Mouse (Mus musculus): Measurements from ENCODE around the gene Calr. TPM values are rescaled to one million over a fixed set of nuclear protein-coding genes. Genes with fewer than 3 reads are reported as not detected.

Gene Calr
- 100 to 1,000 TPM; 585 to 801 TPM for polyA plus RNA-seq (2012; fragmentation: generic; extraction: Trizol)

DNA sequence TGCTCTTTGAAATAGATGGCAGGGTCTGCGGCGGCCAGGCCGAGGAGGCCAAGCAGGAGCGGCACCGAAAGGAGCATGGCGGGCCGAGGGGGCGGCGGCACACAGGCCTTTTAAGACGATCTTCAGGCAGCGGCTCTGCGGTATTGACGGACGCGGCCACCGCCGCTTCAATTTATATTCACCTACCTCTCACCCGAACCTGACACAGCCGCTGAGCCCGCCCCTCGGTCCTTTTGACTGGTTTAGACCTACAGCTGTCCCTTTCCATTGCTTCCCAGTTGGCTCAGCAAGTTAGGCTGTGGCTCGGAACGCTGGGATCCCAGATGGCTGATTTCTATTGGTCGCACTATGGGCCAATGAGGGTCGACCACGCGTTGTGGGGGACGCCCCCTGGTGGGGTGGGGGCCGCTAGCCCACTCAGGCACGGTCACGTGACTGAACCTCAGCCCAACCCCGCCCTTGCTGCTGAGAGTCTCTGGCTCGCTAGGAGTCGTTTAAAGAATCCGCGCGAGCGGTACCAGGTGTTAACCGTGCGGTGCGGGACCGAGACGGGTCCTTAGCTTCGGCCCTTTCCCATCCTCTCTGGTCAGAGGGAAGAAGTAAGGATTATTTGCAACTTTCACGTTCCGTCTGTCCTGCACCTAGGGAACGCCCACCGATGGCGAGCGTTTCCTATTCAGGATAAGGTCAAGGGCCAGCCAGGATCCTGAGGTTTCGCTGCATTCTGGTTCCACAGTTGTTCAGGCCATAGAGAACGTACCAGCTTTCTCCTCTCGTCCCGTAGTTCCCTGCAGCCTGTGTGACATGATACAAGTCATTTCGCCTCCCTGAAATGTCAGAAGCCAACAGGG is at the start of gene Calr:
Calr (minus strand) TSS at position 213 of the 851 bp plus-strand sequence.

DNA sequence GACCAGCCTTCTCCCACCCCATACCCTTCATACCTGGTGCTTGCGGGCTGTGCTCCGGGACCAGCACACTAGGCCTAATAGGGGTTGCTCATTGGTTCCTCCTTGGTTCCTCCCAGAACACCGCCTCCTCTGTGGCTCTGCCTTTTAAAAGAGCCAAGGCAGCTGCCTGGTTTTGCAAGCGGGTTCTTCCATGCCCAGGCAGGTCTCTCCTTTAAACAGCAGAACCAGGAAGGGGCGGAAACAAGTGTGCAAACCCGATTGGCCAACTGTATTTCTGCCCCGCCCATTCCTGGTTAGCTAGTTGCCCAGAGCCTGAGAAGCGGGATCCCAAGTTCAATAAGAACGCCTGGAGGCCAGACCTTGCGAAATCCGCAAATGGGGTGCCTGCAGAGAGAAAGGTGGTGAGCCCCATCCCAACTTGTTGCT is 47.0 kb upstream of the Calr start, which contains the start of gene Gcdh:
Gcdh (minus strand) TSS at position 213 of the 426 bp plus-strand sequence.

DNA sequence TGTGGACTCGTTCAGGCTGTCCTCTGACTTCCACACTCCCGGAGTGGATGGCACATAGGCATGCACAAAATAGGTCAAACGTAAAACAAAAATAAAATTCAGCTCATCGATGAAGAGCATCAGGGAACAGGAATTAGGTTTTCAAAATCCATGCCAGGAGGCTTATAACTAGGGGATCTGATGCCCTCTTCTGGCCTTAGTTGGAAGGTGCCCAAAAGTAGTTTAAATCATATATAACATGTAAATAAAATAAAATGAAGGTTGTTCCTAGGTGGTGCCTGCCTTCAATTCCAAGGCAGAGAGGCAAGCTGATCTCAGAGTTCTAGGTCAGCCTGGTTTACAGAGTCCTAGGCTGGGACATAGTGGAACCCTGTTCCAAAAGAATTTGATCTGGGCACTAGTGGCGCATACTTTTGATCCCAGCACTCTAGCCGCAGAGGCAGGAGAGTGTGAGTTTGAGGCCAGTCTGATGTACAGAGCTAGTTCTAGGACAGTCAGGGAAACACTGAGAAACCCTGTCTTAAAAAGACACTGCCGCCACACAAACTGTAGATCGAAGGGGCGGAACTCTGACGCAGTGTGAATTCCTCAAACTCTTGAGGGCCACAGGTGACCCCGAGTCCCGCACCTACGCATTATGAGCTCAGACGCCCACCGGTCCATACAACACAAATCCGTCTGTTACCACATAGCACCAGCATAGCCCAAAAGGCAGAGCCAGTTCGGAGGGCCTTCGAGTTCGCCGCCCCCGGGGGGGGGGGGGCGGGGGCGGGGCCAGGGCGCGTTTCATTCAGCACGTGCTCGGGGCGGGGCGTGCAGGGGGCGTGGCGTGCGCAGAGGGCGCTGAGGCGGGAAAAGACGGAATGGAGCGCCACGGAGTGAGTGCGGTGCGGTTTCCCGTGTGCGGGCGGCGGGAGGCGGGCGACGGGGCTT is 24.9 kb upstream of the Calr start, which contains the start of gene Syce2:
Syce2 (plus strand) TSS at position 736 of the 933 bp plus-strand sequence.

DNA sequence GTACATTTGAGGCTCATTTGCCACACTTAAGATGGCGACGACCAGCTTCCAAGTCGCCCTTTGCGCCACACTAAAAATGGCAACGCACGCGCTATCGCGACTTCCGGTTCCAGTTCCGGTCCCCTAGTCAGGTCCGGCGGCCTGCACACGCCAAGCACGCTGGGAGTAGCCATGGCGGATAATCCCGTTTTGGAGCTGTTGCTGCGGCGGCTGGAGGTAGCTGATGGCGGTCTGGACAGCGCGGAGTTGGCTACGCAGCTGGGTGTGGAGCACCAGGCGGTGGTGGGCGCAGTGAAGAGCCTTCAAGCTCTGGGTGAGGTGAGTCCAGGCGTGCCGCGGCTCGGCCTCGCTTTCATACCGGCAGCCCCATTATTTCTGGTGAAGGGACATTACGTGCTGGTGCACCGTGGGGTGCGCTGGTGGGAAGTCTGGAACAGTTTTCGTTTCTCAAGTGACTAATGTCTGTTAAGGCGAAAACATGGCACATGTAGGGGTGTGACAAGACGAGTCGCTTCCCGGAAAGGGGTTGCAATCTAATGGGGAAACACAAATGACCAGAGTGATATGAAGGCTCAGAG is 10.2 kb upstream of the Calr start, which contains the start of gene Farsa:
Farsa (plus strand) TSS at position 126 of the 578 bp plus-strand sequence.

DNA sequence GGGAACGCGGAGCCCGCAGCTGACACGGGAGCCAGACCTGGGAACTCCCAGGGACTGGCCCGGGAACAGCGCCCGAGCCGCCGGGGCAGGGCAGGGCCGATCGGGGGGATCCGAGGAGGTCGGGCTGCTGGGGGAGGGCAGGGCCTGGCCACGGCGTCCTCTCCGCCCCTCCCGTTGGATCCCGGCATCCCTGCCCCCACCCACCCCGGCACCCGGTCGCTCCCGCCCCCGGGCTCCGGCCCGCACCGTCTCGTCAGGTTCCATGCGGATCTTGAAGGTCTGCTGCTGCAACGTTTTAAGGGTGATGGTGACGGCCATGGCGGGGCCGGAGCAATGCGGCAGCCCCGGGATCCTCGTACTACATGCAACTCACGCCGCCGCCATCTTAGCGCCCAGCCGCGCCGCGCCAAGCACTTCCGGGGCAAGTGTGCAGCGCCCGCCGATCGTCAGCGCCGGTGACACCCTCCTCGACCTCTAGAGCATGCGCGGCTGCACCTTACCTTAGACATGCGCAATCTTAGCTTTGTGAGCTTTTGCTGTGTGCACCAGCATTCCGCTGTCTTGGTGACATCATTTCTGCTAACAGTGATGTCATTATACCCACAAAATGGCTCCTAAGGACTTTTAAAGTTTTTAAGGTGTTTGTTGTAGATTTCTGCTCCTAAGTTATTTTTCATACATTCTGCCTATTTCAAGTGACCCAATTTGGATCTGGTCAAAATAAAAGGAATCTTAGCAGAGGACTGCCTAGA is 6.3 kb downstream of the Calr start, which contains the start of gene Rad23a:
Rad23a (minus strand) TSS at position 418 of the 752 bp plus-strand sequence.

DNA sequence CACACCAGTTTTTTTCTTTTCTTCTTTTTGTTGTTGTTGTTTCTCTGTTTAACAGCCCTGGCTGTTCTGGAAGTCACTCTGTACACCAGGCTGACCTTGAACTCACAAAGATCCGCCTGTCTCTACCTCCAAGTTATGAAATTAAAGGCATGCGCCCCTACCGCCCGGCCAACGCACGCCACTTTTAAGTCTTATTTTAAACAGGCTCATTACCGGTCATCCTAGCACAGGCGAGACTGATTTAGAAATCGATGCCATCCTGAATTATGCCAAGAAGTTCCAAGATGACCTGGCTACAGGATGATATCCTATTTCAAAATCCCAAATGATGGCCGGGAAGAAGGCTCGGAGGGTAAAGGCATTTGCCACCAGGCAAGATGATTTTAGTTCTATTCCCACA is 15.2 kb downstream of the Calr start, which contains the start of gene Gadd45gip1:
Gadd45gip1 (plus strand) TSS at position 33 of the 400 bp plus-strand sequence.

DNA sequence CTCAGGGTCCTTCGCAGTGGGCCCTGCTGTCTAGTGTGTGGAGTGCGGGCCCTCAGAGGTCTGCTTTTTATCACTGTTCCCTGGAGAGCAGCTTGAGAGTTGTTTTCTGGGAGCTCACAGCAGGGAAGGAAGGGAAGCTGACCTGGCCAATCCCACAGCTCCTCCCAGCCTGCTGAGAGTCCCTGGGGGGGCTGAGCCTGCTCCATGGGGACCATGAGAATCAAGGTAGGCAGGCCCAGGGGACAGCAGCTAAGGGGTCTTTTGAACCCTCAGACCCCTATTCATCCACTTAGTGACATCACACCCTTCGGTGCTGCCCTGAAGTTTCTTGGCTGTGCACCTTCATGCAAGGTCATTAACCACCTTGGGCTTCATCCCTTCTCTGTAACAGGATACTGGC is 24.0 kb downstream of the Calr start, which contains the start of gene Dand5:
Dand5 (minus strand) TSS at position 101 of the 400 bp plus-strand sequence.

DNA sequence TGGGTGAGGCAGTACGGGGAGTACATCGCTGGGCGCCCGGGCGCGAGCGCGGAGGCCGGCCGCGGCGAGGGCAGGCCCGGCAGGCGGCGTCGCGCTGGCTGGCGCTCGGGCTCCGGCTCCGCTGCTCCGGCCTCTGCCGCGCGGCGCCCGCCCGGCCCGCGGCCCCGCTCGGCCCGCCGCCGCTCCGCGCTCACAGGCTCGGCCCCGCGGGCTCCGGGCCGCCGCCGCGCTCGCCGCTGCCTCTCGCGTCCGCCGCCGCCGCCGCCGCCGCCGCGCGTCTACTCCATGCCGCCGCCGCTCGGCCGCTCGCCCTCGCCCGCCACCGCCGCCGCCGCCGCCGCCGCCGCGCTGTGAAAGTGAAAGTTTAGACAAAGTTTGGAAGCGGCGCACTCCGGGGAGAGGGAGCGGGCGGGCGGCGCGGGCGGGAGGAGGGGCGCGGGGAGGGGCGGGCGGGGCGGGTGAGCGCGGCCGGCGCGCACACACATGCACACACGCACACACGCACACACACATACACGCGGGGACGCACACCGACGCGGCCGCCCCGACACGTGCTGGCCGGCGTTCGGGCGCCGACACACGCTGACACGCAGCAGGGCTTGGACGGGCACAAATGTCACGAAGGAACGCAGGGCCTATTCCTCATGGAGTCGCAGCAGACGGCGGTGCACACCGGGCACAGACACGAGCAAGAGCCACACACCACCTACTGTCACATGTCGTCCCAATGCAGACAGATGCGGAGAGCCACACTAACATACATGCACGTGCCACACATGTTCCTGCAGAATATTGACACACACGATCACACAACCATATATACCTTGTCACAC is 46.5 kb downstream of the Calr start, which contains the start of gene Nfix:
Nfix (minus strand) TSS at position 346 of the 833 bp plus-strand sequence.

Other genes with a start within 250 kb of the Calr start
- 10 to 100 TPM; 26.1 to 45.3 TPM for gene Ier2, start 184.1 kb downstream of the Calr start, polyA plus RNA-seq (2012; fragmentation: generic; extraction: Trizol)
- 100 to 1,000 TPM; 113 to 128 TPM for gene Trmt1, start 160.6 kb downstream of the Calr start, polyA plus RNA-seq (2012; fragmentation: generic; extraction: Trizol)
- 10 to 100 TPM; 66.1 to 75.9 TPM for gene Nacc1, start 159.1 kb downstream of the Calr start, polyA plus RNA-seq (2012; fragmentation: generic; extraction: Trizol)
- under 1 TPM; 0.04 to 0.48 TPM for gene Lyl1, start 145.5 kb downstream of the Calr start, polyA plus RNA-seq (2012; fragmentation: generic; extraction: Trizol)
- gene G430095P16Rik, start 123.9 kb downstream of the Calr start, polyA plus RNA-seq (2012; fragmentation: generic; extraction: Trizol) = 10 to 100 TPM in 1 of 2 experiments, 1 to 10 TPM in 1; 8.1 to 10.0 TPM
- 100 to 1,000 TPM in 1 of 2 experiments, 10 to 100 TPM in 1; 92.3 to 315 TPM for gene Nfix, start 46.6 kb downstream of the Calr start, polyA plus RNA-seq (2012; fragmentation: generic; extraction: Trizol)
- 10 to 100 TPM in 1 of 2 experiments, 1 to 10 TPM in 1; 2.8 to 12.6 TPM for gene Dand5, start 24.1 kb downstream of the Calr start, polyA plus RNA-seq (2012; fragmentation: generic; extraction: Trizol)
- 10 to 100 TPM; 31.0 to 75.6 TPM for gene Gadd45gip1, start 15.4 kb downstream of the Calr start, polyA plus RNA-seq (2012; fragmentation: generic; extraction: Trizol)
- gene Rad23a, start 6.3 kb downstream of the Calr start, polyA plus RNA-seq (2012; fragmentation: generic; extraction: Trizol) = 10 to 100 TPM; 61.5 to 69.9 TPM
- 100 to 1,000 TPM in 1 of 2 experiments, 10 to 100 TPM in 1; 76.6 to 106 TPM for gene Farsa, start 10.1 kb upstream of the Calr start, polyA plus RNA-seq (2012; fragmentation: generic; extraction: Trizol)
- gene Syce2, start 25.2 kb upstream of the Calr start, polyA plus RNA-seq (2012; fragmentation: generic; extraction: Trizol) = 1 to 10 TPM in 1 of 2 experiments, under 1 TPM in 1; 0.08 to 3.1 TPM
- 10 to 100 TPM in 1 of 2 experiments, 1 to 10 TPM in 1; 4.6 to 16.7 TPM for gene Gcdh, start 47.0 kb upstream of the Calr start, polyA plus RNA-seq (2012; fragmentation: generic; extraction: Trizol)
- gene Klf1, start 55.0 kb upstream of the Calr start, polyA plus RNA-seq (2012; fragmentation: generic; extraction: Trizol) = under 1 TPM; 0.08 to 0.27 TPM
- gene Dnase2a, start 61.6 kb upstream of the Calr start, polyA plus RNA-seq (2012; fragmentation: generic; extraction: Trizol) = 10 to 100 TPM; 11.5 to 17.3 TPM
- under 1 TPM in 1 of 2 experiments, not detected in 1; 0.06 TPM for gene Mast1, start 90.4 kb upstream of the Calr start, polyA plus RNA-seq (2012; fragmentation: generic; extraction: Trizol)
- under 1 TPM in 1 of 2 experiments, not detected in 1; 0.05 TPM for gene Rtbdn, start 100.1 kb upstream of the Calr start, polyA plus RNA-seq (2012; fragmentation: generic; extraction: Trizol)
- not detected for gene Gm49661, start 122.5 kb upstream of the Calr start, polyA plus RNA-seq (2012; fragmentation: generic; extraction: Trizol)
- gene Prdx2, start 122.7 kb upstream of the Calr start, polyA plus RNA-seq (2012; fragmentation: generic; extraction: Trizol) = 100 to 1,000 TPM; 723 to 905 TPM
- 100 to 1,000 TPM in 1 of 2 experiments, 10 to 100 TPM in 1; 85.1 to 248 TPM for gene Rnaseh2a, start 122.8 kb upstream of the Calr start, polyA plus RNA-seq (2012; fragmentation: generic; extraction: Trizol)
- 10 to 100 TPM; 27.0 to 43.6 TPM for gene Junb, start 131.8 kb upstream of the Calr start, polyA plus RNA-seq (2012; fragmentation: generic; extraction: Trizol)
- gene Hook2, start 143.7 kb upstream of the Calr start, polyA plus RNA-seq (2012; fragmentation: generic; extraction: Trizol) = 1 to 10 TPM; 2.4 to 5.2 TPM
- gene Best2, start 167.6 kb upstream of the Calr start, polyA plus RNA-seq (2012; fragmentation: generic; extraction: Trizol) = under 1 TPM in 1 of 2 experiments, not detected in 1; 0.17 TPM
- gene Asna1, start 178.3 kb upstream of the Calr start, polyA plus RNA-seq (2012; fragmentation: generic; extraction: Trizol) = 100 to 1,000 TPM; 150 to 247 TPM
- 100 to 1,000 TPM; 205 to 250 TPM for gene Trir, start 179.9 kb upstream of the Calr start, polyA plus RNA-seq (2012; fragmentation: generic; extraction: Trizol)
- gene Tnpo2, start 190.0 kb upstream of the Calr start, polyA plus RNA-seq (2012; fragmentation: generic; extraction: Trizol) = 10 to 100 TPM in 1 of 2 experiments, 1 to 10 TPM in 1; 8.0 to 41.1 TPM
- gene Fbxw9, start 213.1 kb upstream of the Calr start, polyA plus RNA-seq (2012; fragmentation: generic; extraction: Trizol) = 10 to 100 TPM; 11.0 to 31.1 TPM
- under 1 TPM in 1 of 2 experiments, not detected in 1; 0.48 TPM for gene Gm5741, start 221.0 kb upstream of the Calr start, polyA plus RNA-seq (2012; fragmentation: generic; extraction: Trizol)
- 100 to 1,000 TPM in 1 of 2 experiments, 10 to 100 TPM in 1; 51.7 to 147 TPM for gene Dhps, start 224.8 kb upstream of the Calr start, polyA plus RNA-seq (2012; fragmentation: generic; extraction: Trizol)
- gene Wdr83os, start 233.8 kb upstream of the Calr start, polyA plus RNA-seq (2012; fragmentation: generic; extraction: Trizol) = 100 to 1,000 TPM; 149 to 151 TPM
- 10 to 100 TPM; 14.8 to 25.8 TPM for gene Wdr83, start 234.4 kb upstream of the Calr start, polyA plus RNA-seq (2012; fragmentation: generic; extraction: Trizol)
- 10 to 100 TPM in 1 of 2 experiments, 1 to 10 TPM in 1; 6.8 to 20.5 TPM for gene Man2b1, start 236.3 kb upstream of the Calr start, polyA plus RNA-seq (2012; fragmentation: generic; extraction: Trizol)

All from C3H10T1/2 (cell line).